Mouse (Mus musculus): Measurements from ENCODE around the gene Ssbp4. TPM values are rescaled to one million over a fixed set of nuclear protein-coding genes. Genes with fewer than 3 reads are reported as not detected.

The Ssbp4 gene
- polyA plus RNA-seq, 1 experiment from 2014 or later = 122 TPM

DNA sequence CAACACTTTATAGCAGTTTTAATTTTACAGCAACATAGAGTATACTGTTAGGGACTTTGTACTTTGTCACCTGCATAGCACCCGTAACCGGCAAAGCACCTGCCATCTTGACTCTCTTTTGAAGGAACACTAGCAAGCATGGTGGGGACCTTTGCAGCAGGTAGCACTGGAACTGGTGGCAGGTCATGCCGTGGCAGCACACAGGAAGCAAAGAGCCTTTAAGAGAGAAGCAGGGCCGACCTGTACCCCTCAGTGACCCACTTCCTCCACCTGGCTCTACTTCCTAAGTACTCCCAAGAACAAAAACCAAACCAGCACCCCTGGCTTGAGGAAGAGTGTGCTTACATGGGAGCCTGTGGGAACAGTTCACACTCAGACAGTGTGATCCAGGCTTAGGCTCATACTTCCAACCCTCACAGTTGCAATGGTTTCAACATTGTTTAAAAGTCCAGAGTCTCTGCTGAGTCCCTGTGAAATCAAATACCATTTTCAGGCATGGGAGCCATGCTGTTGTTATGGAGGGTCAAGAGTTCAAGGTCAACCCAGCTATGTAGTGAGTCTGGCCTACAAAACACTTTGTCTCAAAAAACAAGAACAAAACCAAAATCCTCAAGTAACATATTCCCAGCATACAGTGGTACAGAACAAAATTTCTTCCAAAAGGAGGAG is 53.5 kb downstream of the Ssbp4 start:
- Histone ChIP-seq H3K9ac (no peak overlapping the region), H3K9me3 (no peaks in the 10 kb centered on the region), H3K4me1 (replicated peaks) (peaks cover 33% of the 10 kb centered on the region), H3K27me3 (no peaks in the 10 kb centered on the region), H3K4me3 (no peak overlapping the region), H3K36me3 (peaks cover 4% of the 10 kb centered on the region; the same call in 1 of the 2 replicates), H3K4me2 (no peak overlapping the region), H3K27ac (no peak overlapping the region)
- WGBS = 98% methylated on average over 4 of the region's 4 CpGs
- ATAC-seq (ENCODE audit: low FRiP score) = no peak

DNA sequence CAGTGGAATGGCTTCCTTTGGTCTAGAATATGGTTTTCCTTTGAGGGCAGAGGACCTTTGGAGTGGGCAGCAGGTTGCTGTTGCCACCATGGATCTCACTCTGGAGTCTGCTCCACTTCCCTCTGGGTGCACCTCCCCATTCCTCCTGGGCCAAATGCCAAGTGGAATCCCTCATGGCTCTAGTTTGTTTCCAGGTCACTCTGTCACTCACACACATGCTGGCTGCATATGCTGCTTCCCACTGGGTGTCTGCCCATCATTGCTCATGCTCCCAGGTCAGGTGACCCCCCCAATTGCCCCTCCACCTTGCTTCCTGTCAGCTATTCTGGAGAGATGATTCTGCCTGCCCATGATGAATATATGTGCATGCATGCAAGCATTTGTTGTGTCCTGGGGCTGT is 54.9 kb downstream of the Ssbp4 start:
- ATAC-seq (ENCODE audit: low FRiP score) = no peak
- Histone ChIP-seq H3K9me3 (no peaks in the 10 kb centered on the region), H3K27me3 (no peaks in the 10 kb centered on the region), H3K36me3 (peaks cover 4% of the 10 kb centered on the region; the same call in 1 of the 2 replicates), H3K4me2 (no peak overlapping the region), H3K4me1 (replicated peaks) (peaks cover 32% of the 10 kb centered on the region), H3K9ac (no peak overlapping the region), H3K27ac (peak overlapping the region; percentile 55), H3K4me3 (no peak overlapping the region)

DNA sequence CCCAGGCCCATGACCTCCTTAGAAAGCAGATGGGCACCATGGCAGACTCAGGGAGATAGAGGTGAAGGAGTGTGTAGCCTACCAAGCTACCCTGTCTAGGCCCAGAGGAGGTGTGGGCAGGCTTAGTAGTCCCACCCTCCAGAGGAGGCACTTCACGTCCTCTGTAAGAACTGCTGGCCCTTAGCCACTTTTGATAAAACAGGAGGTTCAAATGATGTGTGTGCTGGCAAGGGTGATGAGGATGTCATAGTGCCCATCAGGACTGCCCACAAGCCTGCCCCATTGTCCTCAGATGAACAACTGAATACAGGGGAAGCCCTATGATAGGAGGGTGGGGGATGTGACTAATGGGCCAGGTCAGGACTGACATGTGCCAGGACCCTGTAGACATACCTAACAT is 55.8 kb downstream of the Ssbp4 start:
- Histone ChIP-seq H3K9me3 (no peaks in the 10 kb centered on the region), H3K4me3 (no peak overlapping the region), H3K27me3 (no peaks in the 10 kb centered on the region), H3K4me2 (no peak overlapping the region), H3K4me1 (replicated peaks) (peaks cover 32% of the 10 kb centered on the region), H3K36me3 (peaks cover 4% of the 10 kb centered on the region; the same call in 1 of the 2 replicates), H3K9ac (0 out of 2 replicates have a peak overlapping the region, but pooled peaks have one; percentile 24), H3K27ac (0 out of 2 replicates have a peak overlapping the region, but pooled peaks have one; percentile 55)
- no peak for ATAC-seq (ENCODE audit: low FRiP score)
- WGBS = 88% methylated on average over 1 of the region's 1 CpGs

DNA sequence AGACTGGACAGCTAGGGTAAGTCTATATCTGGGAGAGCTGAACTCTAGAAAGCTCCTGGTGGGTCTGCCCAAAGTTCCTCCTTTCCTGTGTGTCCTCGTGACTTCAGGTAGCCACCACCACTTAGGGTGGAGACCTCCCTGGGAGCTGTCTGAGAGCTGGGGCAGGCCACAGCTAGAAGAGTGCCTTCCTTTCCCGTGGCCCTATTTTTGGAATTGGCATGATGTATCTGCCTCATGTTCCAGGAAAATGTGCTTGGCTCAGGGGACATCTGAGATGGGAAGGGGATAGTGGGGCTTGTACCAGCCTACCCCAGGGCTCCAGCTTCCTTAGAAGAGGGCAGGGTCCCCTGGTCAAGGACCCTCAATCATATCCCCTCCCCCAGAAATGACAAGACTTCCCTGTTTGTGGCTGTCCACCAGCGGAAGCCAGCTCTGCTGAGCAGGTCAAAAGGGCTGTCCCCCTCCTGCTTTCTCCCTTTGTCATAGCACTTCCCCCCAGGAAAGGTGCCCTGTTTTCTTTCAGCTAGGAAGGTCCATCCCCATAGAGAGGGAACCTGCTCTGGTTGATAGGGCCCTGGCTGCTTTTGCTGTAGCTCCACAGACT is 57.0 kb downstream of the Ssbp4 start:
- H3K4me2 ChIP-seq = no peak overlapping the region
- no peaks in the 10 kb centered on the region for H3K9me3 ChIP-seq
- WGBS = 75% methylated on average over 3 of the region's 3 CpGs
- no peak for ATAC-seq (ENCODE audit: low FRiP score)
- H3K9ac ChIP-seq = no peak overlapping the region
- peaks cover 4% of the 10 kb centered on the region; the same call in 1 of the 2 replicates for H3K36me3 ChIP-seq
- H3K4me1 ChIP-seq (replicated peaks) = peaks cover 32% of the 10 kb centered on the region
- no peak overlapping the region for H3K4me3 ChIP-seq
- no peak overlapping the region for H3K27ac ChIP-seq
- H3K27me3 ChIP-seq = no peaks in the 10 kb centered on the region

DNA sequence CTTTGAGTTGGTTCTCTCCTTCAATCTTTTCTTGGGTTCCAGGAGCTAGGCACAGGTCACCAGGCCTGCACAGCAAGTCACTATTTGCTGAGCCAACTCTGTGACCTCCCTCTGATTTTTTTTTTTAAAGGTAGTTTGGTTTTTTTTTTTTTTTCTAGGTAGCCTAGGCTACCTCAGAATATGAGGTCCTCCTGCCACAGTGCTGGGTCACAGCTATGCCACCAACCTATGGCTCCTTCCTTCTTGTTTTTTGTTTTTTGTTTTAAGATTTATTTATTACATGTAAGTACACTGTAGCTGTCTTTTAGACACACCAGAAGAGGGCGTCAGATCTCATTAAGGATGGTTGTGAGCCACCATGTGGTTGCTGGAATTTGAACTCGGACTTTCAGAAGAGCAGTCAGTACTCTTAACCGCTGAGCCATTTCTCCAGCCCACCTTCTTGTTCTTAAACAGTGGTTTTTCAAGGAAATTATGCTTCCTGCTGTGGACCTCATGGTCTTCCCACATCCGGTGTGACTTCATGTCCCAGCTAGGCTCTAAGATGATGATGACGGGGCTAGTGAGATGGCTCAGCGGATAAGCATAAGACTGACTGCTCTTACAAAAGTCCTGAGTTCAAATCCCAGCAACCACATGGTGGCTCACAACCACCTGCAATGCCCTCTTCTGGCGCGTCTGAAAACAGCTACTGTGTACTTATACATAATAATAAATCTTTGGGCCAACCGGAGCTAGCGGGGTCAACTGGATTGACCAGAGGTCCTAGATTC is 59.1 kb downstream of the Ssbp4 start:
- Histone ChIP-seq H3K9ac (no peak overlapping the region), H3K4me1 (replicated peaks) (peaks cover 32% of the 10 kb centered on the region), H3K27ac (no peak overlapping the region), H3K27me3 (no peaks in the 10 kb centered on the region), H3K4me3 (no peak overlapping the region), H3K4me2 (no peak overlapping the region), H3K9me3 (no peaks in the 10 kb centered on the region), H3K36me3 (no peaks in the 10 kb centered on the region)
- no peak for ATAC-seq (ENCODE audit: low FRiP score)
- WGBS = 90% methylated on average over 10 of the region's 10 CpGs

DNA sequence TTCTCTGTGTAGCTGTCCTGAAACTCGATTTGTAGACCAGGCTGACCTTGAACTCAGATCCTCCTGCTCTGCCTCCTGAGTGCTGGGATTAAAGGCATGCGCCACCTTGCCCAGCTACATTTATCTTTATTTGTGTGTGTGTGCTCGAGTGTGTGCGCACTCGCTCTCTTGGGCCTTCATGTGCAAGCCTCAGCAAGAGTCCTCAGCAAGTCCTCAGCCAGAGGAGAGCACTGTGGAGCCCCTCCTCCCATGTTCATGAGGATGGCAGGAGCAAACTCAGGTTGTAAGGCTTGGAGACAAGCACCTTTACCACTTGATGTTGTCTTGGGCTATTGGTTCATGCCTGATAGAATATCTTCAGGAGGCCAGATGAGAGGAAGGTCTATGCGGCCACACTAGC is 60.9 kb downstream of the Ssbp4 start:
- no peak overlapping the region for H3K4me3 ChIP-seq
- no peaks in the 10 kb centered on the region for H3K9me3 ChIP-seq
- H3K4me1 ChIP-seq (replicated peaks) = peaks cover 32% of the 10 kb centered on the region
- ATAC-seq (ENCODE audit: low FRiP score) = no peak
- H3K9ac ChIP-seq = no peak overlapping the region
- no peaks in the 10 kb centered on the region for H3K36me3 ChIP-seq
- H3K4me2 ChIP-seq = no peak overlapping the region
- no peaks in the 10 kb centered on the region for H3K27me3 ChIP-seq
- WGBS = 92% methylated on average over 6 of the region's 6 CpGs
- H3K27ac ChIP-seq = no peak overlapping the region

Other genes starting within 250 kb of the Ssbp4 start
- 0.14 and 0.96 TPM in 2 replicates for gene Comp, start 235.3 kb downstream of the Ssbp4 start, polyA plus RNA-seq (2015; fragmentation: Nextera tagmentation; extraction: Ambion mirVana)
- 35.6 and 37.6 TPM in 2 replicates for gene Crtc1, start 169.3 kb downstream of the Ssbp4 start, polyA plus RNA-seq (2015; fragmentation: Nextera tagmentation; extraction: Ambion mirVana)
- 24.3 and 25.8 TPM in 2 replicates for gene Klhl26, start 131.9 kb downstream of the Ssbp4 start, polyA plus RNA-seq (2015; fragmentation: Nextera tagmentation; extraction: Ambion mirVana)
- 78.5 and 78.8 TPM in 2 replicates for gene Tmem59l, start 121.5 kb downstream of the Ssbp4 start, polyA plus RNA-seq (2015; fragmentation: Nextera tagmentation; extraction: Ambion mirVana)
- gene Crlf1, start 115.7 kb downstream of the Ssbp4 start, polyA plus RNA-seq (2015; fragmentation: Nextera tagmentation; extraction: Ambion mirVana) = 2.2 and 2.9 TPM in 2 replicates
- gene Rex1bd, start 102.1 kb downstream of the Ssbp4 start, polyA plus RNA-seq (2015; fragmentation: Nextera tagmentation; extraction: Ambion mirVana) = 147 and 148 TPM in 2 replicates
- 715 and 758 TPM in 2 replicates for gene Uba52, start 98.1 kb downstream of the Ssbp4 start, polyA plus RNA-seq (2015; fragmentation: Nextera tagmentation; extraction: Ambion mirVana)
- 385 and 391 TPM in 2 replicates for gene Fkbp8, start 81.1 kb downstream of the Ssbp4 start, polyA plus RNA-seq (2015; fragmentation: Nextera tagmentation; extraction: Ambion mirVana)
- gene Kxd1, start 80.9 kb downstream of the Ssbp4 start, polyA plus RNA-seq (2015; fragmentation: Nextera tagmentation; extraction: Ambion mirVana) = 47.7 and 50.5 TPM in 2 replicates
- 16.3 and 17.2 TPM in 2 replicates for gene Ell, start 69.4 kb downstream of the Ssbp4 start, polyA plus RNA-seq (2015; fragmentation: Nextera tagmentation; extraction: Ambion mirVana)
- 121 and 125 TPM in 2 replicates for gene Isyna1, start 14.5 kb downstream of the Ssbp4 start, polyA plus RNA-seq (2015; fragmentation: Nextera tagmentation; extraction: Ambion mirVana)
- 1.5 and 1.9 TPM in 2 replicates for gene Lrrc25, start 7.3 kb upstream of the Ssbp4 start, polyA plus RNA-seq (2015; fragmentation: Nextera tagmentation; extraction: Ambion mirVana)
- 0.12 and 0.14 TPM in 2 replicates for gene Gdf15, start 23.6 kb upstream of the Ssbp4 start, polyA plus RNA-seq (2015; fragmentation: Nextera tagmentation; extraction: Ambion mirVana)
- gene Pgpep1, start 51.5 kb upstream of the Ssbp4 start, polyA plus RNA-seq (2015; fragmentation: Nextera tagmentation; extraction: Ambion mirVana) = 103 and 105 TPM in 2 replicates
- gene Lsm4, start 64.4 kb upstream of the Ssbp4 start, polyA plus RNA-seq (2015; fragmentation: Nextera tagmentation; extraction: Ambion mirVana) = 191 and 193 TPM in 2 replicates
- gene Jund, start 90.1 kb upstream of the Ssbp4 start, polyA plus RNA-seq (2015; fragmentation: Nextera tagmentation; extraction: Ambion mirVana) = 79.2 and 94.3 TPM in 2 replicates
- 0.04 and 0.09 TPM in 2 replicates for gene Iqcn, start 94.6 kb upstream of the Ssbp4 start, polyA plus RNA-seq (2015; fragmentation: Nextera tagmentation; extraction: Ambion mirVana)
- not detected in 2 replicates for gene Gm3336, start 109.7 kb upstream of the Ssbp4 start, polyA plus RNA-seq (2015; fragmentation: Nextera tagmentation; extraction: Ambion mirVana)
- 0.14 and 0.23 TPM in 2 replicates for gene Pde4c, start 114.8 kb upstream of the Ssbp4 start, polyA plus RNA-seq (2015; fragmentation: Nextera tagmentation; extraction: Ambion mirVana)
- gene Rab3a, start 145.8 kb upstream of the Ssbp4 start, polyA plus RNA-seq (2015; fragmentation: Nextera tagmentation; extraction: Ambion mirVana) = 352 and 355 TPM in 2 replicates
- gene Mpv17l2, start 152.1 kb upstream of the Ssbp4 start, polyA plus RNA-seq (2015; fragmentation: Nextera tagmentation; extraction: Ambion mirVana) = 40.8 and 44.5 TPM in 2 replicates
- gene Pik3r2, start 167.8 kb upstream of the Ssbp4 start, polyA plus RNA-seq (2015; fragmentation: Nextera tagmentation; extraction: Ambion mirVana) = 90.0 and 94.1 TPM in 2 replicates
- 16.4 and 17.4 TPM in 2 replicates for gene Mast3, start 196.2 kb upstream of the Ssbp4 start, polyA plus RNA-seq (2015; fragmentation: Nextera tagmentation; extraction: Ambion mirVana)
- 0.08 and 0.13 TPM in 2 replicates for gene Il12rb1, start 199.6 kb upstream of the Ssbp4 start, polyA plus RNA-seq (2015; fragmentation: Nextera tagmentation; extraction: Ambion mirVana)
- 7.6 and 8.1 TPM in 2 replicates for gene Arrdc2, start 230.8 kb upstream of the Ssbp4 start, polyA plus RNA-seq (2015; fragmentation: Nextera tagmentation; extraction: Ambion mirVana)

All from hindbrain, embryonic 13.5 days (tissue).